Mouse (Mus musculus): ENCODE measurements around the gene Triobp. TPM values are rescaled to one million over a fixed set of nuclear protein-coding genes. Genes with fewer than 3 reads are reported as not detected.
"Not testable (repeated sequence)": the region's sequence is repeated elsewhere in the genome, so short reads cannot be mapped to it uniquely, and the experiment has no call there.

Triobp gene
- total and polyA plus RNA-seq, 2 experiments from 2014 or later, result 19.1 to 45.3 TPM

DNA sequence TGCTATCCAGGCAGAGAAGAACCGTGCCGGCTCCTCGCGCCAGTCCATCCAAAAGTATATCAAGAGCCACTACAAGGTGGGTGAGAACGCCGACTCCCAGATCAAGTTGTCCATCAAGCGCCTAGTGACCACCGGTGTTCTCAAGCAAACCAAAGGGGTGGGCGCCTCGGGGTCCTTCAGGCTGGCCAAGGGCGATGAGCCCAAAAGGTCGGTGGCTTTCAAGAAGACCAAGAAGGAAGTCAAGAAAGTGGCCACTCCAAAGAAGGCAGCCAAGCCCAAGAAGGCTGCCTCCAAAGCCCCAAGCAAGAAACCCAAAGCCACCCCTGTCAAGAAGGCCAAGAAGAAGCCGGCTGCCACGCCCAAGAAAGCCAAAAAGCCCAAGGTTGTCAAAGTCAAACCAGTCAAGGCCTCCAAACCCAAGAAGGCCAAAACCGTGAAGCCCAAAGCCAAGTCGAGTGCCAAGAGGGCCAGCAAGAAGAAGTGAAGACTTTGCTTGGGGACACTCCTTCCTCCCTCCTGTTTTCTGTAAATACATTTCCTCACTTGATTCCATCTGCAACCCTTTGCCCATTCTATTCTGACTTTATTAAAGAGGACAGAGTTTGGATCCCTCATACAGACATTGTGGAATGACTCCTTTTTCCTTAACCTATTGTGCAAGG, 81.4 kb downstream of the Triobp start:
- Histone ChIP-seq H3K9ac (replicated peaks; ENCODE audit: low read depth, low read length) (peak overlapping the region; percentile 99), H3K27me3 (ENCODE audit: control insufficient read depth, insufficient read depth, low read length) (no peaks in the 10 kb centered on the region), H3K9me3 (replicated peaks; ENCODE audit: control insufficient read depth, low read length) (no peaks in the 10 kb centered on the region), H3K27ac (ENCODE audit: low read depth) (peak overlapping the region; percentile 97), H3K4me2 (ENCODE audit: low read depth, low read length) (peak overlapping the region; percentile 80), H3K4me3 (ENCODE audit: low read depth, low read length) (peak overlapping the region; percentile 60), H3K4me1 (ENCODE audit: control insufficient read depth, insufficient read depth) (peaks cover 23% of the 10 kb centered on the region; the same call in 1 of the 2 replicates), H3K36me3 (replicated peaks; ENCODE audit: control insufficient read depth, insufficient read depth, low read length) (no peaks in the 10 kb centered on the region)
- ATAC-seq (ENCODE audit: insufficient read depth, low read depth), result no peak
- WGBS, result 19% methylated on average over 16 of the region's 16 CpGs
- TF ChIP-seq CTCF (IDR thresholded peaks at IDR 0.05; ENCODE audit: low read depth) (no peak), EP300 (IDR thresholded peaks at IDR 0.05; ENCODE audit: low read depth) (no peak)
- no peak for DNase-seq (ENCODE audit: low spot score)

DNA sequence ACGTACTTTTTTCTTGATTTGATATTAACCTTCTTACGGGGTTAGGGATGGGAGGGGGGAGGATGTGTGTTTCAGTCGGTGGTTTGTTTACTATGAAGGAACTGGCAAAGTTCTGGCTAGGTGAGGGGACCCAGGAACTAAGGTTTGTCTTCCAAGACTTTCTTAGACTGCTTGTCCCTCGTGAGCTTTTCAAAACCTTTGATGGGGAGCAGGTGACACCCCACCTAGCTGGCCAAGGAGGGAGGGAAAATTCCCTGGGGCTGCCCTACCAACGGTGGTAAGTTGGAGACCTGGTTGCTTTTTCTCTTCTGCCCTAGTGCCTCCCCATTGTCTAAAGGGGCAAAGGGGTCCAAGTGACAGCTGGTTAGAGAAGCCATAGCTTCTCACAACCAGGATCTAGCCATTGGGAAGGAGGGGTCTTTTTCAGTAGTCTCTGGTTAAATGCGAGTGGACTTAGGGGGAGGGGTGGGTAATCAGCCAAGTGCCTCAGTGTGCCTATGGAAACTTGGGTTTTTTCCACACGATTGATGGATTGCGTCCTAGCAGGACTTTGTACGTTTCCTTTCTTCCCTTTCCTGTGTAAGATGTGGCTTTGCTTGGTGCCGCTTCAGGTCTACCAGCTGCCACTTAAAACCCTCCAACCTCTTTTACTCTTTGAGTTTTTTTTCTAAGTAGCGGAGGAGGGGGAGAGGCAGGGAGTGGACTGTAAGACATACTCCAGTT, 82.2 kb downstream of the Triobp start:
- Histone ChIP-seq H3K27ac (ENCODE audit: low read depth) (peak overlapping the region; percentile 65), H3K36me3 (replicated peaks; ENCODE audit: control insufficient read depth, insufficient read depth, low read length) (no peaks in the 10 kb centered on the region), H3K27me3 (ENCODE audit: control insufficient read depth, insufficient read depth, low read length) (no peaks in the 10 kb centered on the region), H3K9ac (replicated peaks; ENCODE audit: low read depth, low read length) (peak overlapping the region; percentile 99), H3K4me1 (ENCODE audit: control insufficient read depth, insufficient read depth) (peaks cover 23% of the 10 kb centered on the region; the same call in 1 of the 2 replicates), H3K4me2 (ENCODE audit: low read depth, low read length) (peak overlapping the region; percentile 80), H3K4me3 (ENCODE audit: low read depth, low read length) (peak overlapping the region; percentile 60), H3K9me3 (replicated peaks; ENCODE audit: control insufficient read depth, low read length) (no peaks in the 10 kb centered on the region)
- ATAC-seq (ENCODE audit: insufficient read depth, low read depth), result no peak
- no peak for DNase-seq (ENCODE audit: low spot score)
- 7% methylated on average over 11 of the region's 11 CpGs for WGBS
- TF ChIP-seq EP300 (IDR thresholded peaks at IDR 0.05; ENCODE audit: low read depth) (no peak), CTCF (IDR thresholded peaks at IDR 0.05; ENCODE audit: low read depth) (no peak)

DNA sequence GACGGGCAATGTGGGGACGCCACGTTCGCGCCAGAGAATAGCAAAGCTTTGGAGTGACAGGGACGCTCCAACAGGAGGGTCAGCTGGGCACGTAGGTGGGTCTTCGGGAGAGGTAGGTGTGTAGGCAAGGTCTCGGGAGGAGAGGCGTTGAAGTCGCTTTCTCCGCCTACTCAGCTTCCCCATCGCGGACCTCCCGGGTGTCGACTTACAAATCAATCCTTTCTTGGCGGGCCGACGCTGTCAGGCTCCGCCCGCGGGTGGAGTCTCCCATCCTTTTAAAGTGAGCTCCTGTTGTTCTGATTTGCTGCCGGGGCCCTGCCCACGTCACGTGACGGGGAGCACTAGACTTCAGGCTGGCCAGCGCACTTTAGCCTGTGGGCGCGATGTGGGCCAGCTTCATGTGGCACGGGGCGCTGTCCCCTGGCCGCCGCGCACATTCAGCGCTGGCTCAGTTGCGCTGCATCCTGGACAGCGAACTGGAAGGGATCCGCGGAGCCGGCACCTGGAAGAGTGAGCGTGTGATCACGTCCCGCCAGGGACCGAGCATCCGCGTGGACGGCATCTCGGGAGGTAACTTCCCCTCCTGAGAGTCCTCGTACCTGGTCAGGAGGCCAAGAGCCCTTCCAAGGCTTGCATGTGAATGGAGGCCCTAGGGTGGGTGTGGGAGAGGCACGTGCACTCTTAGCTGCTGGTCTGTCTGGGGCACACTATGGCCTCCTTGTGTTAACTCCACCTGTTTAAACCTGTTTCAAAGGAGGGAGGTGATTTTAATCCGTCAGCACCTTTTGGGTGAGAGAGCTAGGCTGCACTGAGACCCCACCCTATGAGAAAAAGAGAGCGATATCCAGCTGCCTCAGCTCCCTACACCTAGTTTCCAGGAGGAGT, 83.3 kb downstream of the Triobp start:
- H3K4me2 ChIP-seq (ENCODE audit: low read depth, low read length), result peak overlapping the region; percentile 80

DNA sequence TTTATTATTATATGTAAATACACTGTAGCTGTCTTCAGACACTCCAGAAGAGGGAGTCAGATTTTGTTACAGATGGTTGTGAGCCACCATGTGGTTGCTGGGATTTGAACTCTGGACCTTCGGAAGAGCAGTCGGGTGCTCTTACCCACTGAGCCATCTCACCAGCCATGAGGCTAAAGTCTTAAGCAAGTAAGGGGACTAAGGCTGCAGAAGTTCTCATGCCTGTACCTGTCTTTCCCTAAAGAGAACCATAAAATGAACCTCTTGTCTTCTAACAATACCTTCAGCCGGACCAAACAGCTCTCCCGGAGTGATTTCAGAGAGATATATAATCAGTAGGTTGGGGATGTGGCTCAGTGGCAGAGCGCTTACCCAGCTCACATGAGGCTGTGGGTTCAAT, 84.4 kb downstream of the Triobp start:
- H3K4me1 ChIP-seq (ENCODE audit: control insufficient read depth, insufficient read depth), result peaks cover 18% of the 10 kb centered on the region; the same call in 1 of the 2 replicates
- not testable (repeated sequence) for H3K4me3 ChIP-seq (ENCODE audit: low read depth, low read length); H3K36me3 ChIP-seq (replicated peaks; ENCODE audit: control insufficient read depth, insufficient read depth, low read length); H3K27me3 ChIP-seq (ENCODE audit: control insufficient read depth, insufficient read depth, low read length); H3K9ac ChIP-seq (replicated peaks; ENCODE audit: low read depth, low read length); H3K9me3 ChIP-seq (replicated peaks; ENCODE audit: control insufficient read depth, low read length); H3K4me2 ChIP-seq (ENCODE audit: low read depth, low read length); ATAC-seq (ENCODE audit: insufficient read depth, low read depth); DNase-seq (ENCODE audit: low spot score); H3K27ac ChIP-seq (ENCODE audit: low read depth)
- WGBS, result 85% methylated on average over 5 of the region's 5 CpGs

More for the DNA sequence above, 83.3 kb downstream of the Triobp start:
- peak overlapping the region; percentile 99 for H3K9ac ChIP-seq (replicated peaks; ENCODE audit: low read depth, low read length)
- peaks cover 20% of the 10 kb centered on the region; the same call in 1 of the 2 replicates for H3K4me1 ChIP-seq (ENCODE audit: control insufficient read depth, insufficient read depth)
- no peaks in the 10 kb centered on the region for H3K36me3 ChIP-seq (replicated peaks; ENCODE audit: control insufficient read depth, insufficient read depth, low read length)
- peak overlapping the region; percentile 65 for H3K27ac ChIP-seq (ENCODE audit: low read depth)
- TF ChIP-seq CTCF (IDR thresholded peaks at IDR 0.05; ENCODE audit: low read depth) (no peak), EP300 (IDR thresholded peaks at IDR 0.05; ENCODE audit: low read depth) (peak; percentile 49; the same call in 1 of the 2 replicates)
- no peaks in the 10 kb centered on the region for H3K27me3 ChIP-seq (ENCODE audit: control insufficient read depth, insufficient read depth, low read length)
- ATAC-seq (ENCODE audit: insufficient read depth, low read depth), result peak; percentile 79
- H3K4me3 ChIP-seq (ENCODE audit: low read depth, low read length), result peak overlapping the region; percentile 60
- peak; percentile 97 for DNase-seq (ENCODE audit: low spot score)
- H3K9me3 ChIP-seq (replicated peaks; ENCODE audit: control insufficient read depth, low read length), result no peaks in the 10 kb centered on the region
- 2% methylated on average over 52 of the region's 52 CpGs for WGBS

DNA sequence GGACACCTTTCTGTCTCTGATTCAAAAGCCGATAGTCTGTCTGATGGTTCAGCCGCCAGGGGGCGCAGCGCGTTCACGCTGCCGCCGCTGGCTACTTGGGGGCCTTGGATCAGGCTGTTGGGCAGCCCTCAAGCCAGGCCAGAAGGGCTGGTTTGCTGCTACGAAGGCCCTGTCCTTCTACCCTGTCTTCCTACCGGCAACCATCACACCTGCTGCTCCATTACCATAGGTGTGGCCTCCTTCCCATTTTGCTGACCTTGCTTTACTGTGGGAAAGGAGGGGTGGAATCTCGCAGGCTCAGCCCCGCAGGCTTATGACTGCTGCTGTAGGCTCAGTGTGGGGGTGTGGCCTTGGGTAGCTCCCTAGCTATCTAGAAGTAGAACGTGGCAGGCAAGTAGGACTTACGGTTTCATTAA, 90.4 kb downstream of the Triobp start:
- Histone ChIP-seq H3K27ac (ENCODE audit: low read depth) (no peak overlapping the region), H3K4me1 (ENCODE audit: control insufficient read depth, insufficient read depth) (0 out of 2 replicates have a peak, but pooled peaks cover 5% of the 10 kb centered on the region), H3K9me3 (replicated peaks; ENCODE audit: control insufficient read depth, low read length) (no peaks in the 10 kb centered on the region), H3K4me3 (ENCODE audit: low read depth, low read length) (no peak overlapping the region), H3K9ac (replicated peaks; ENCODE audit: low read depth, low read length) (no peak overlapping the region), H3K27me3 (ENCODE audit: control insufficient read depth, insufficient read depth, low read length) (peaks cover 33% of the 10 kb centered on the region), H3K36me3 (replicated peaks; ENCODE audit: control insufficient read depth, insufficient read depth, low read length) (peaks cover 5% of the 10 kb centered on the region; the same call in 1 of the 2 replicates), H3K4me2 (ENCODE audit: low read depth, low read length) (peak overlapping the region; percentile 10; the same call in 1 of the 2 replicates)
- ATAC-seq (ENCODE audit: insufficient read depth, low read depth) (no peak), DNase-seq (ENCODE audit: low spot score) (peak; percentile 63)
- 10% methylated on average over 14 of the region's 14 CpGs for WGBS
- peak; percentile 70 for TF ChIP-seq CTCF (IDR thresholded peaks at IDR 0.05; ENCODE audit: low read depth)
- no peak for TF ChIP-seq EP300 (IDR thresholded peaks at IDR 0.05; ENCODE audit: low read depth)

Data from heart, postnatal 0 days (tissue).